Mouse (Mus musculus) neural tube, embryonic 12.5 days (tissue): ENCODE data around the gene Nfia. TPM values are rescaled to one million over a fixed set of nuclear protein-coding genes. Genes with fewer than 3 reads are reported as not detected.

Experiments
- ATAC-seq: fragments of 200-750 bp; cut with Nextera tagmentation; 2 replicates; pipeline ENCODE4 v1.8.0; 2017; ENCODE audit warnings: low read depth, mild to moderate bottlenecking, moderate TSS enrichment, moderate library complexity; ENCODE audit not compliant: low FRiP score
- H3K27ac ChIP-seq: fragments of 300-500 bp; sonication (generic); 2 replicates; pipeline ENCODE4 v1.5.1; 2016
- H3K27me3 ChIP-seq: fragments of 300-500 bp; sonication (generic); replicated peaks from 2 replicates; pipeline ENCODE4 v1.6.1; 2016; ENCODE audit warnings: mild to moderate bottlenecking
- H3K36me3 ChIP-seq: fragments of 300-500 bp; sonication (generic); 2 replicates; pipeline ENCODE4 v1.6.1; 2016; ENCODE audit warnings: mild to moderate bottlenecking
- H3K4me1 ChIP-seq: fragments of 300-500 bp; sonication (generic); 2 replicates; pipeline ENCODE4 v1.6.1; 2016
- H3K4me2 ChIP-seq: fragments of 300-500 bp; sonication (generic); replicated peaks from 2 replicates; pipeline ENCODE4 v1.6.1; 2016; ENCODE audit warnings: mild to moderate bottlenecking
- H3K4me3 ChIP-seq: fragments of 300-500 bp; sonication (generic); 2 replicates; pipeline ENCODE4 v1.5.1; 2016
- H3K9ac ChIP-seq: fragments of 300-500 bp; sonication (generic); 2 replicates; pipeline ENCODE4 v1.6.1; 2016; ENCODE audit warnings: mild to moderate bottlenecking
- H3K9me3 ChIP-seq: fragments of 300-500 bp; sonication (generic); 2 replicates; pipeline ENCODE4 v1.6.1; 2016; ENCODE audit warnings: mild to moderate bottlenecking
- WGBS: fragments of 180-500 bp; shearing (Covaris S2); methylation state at CpG from one replicate; pipeline ENCODE4 v1.1.7; 2016; 5-methylcytosine and 5-hydroxymethylcytosine counted together
- polyA plus RNA-seq: library from polyadenylated mRNA; unstranded; fragments of >200 nt; fragmentation: Nextera tagmentation; extraction: Ambion mirVana; gene quantifications from 2 replicates; pipeline ENCODE4 v1.2.1, GENCODE M21; 2016

The Nfia gene
- polyA plus RNA-seq, 1 experiment from 2014 or later, result 42.4 TPM

DNA sequence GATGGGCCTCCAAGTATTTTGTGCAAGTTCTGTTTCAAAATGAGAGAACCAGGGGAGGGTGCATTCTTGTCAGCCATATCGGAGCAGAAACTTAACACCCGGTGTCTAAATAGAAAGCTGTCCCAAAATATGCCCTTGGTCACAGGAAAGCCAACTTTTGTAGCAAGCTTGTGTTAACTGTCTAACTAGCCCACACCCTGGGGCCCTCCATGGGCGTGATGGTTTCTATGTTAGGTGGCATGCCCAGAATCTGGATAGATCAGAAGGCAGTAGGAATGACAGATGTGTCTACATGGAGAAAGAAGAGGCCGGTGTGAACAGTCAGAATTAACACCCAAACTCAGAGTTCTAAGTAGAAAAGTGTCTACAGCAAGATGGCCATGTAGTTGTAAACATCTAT, 282.5 kb downstream of the Nfia start:
- H3K9ac ChIP-seq, result no peak overlapping the region
- no peaks in the 10 kb centered on the region for H3K36me3 ChIP-seq
- H3K4me3 ChIP-seq, result no peak overlapping the region
- ATAC-seq, result no peak
- 91% methylated on average over 4 of the region's 4 CpGs for WGBS
- H3K4me2 ChIP-seq, result no peak overlapping the region
- peaks cover 11% of the 10 kb centered on the region; the same call in 1 of the 2 replicates for H3K4me1 ChIP-seq
- no peak overlapping the region for H3K27ac ChIP-seq
- H3K27me3 ChIP-seq, result no peaks in the 10 kb centered on the region
- no peaks in the 10 kb centered on the region for H3K9me3 ChIP-seq

DNA sequence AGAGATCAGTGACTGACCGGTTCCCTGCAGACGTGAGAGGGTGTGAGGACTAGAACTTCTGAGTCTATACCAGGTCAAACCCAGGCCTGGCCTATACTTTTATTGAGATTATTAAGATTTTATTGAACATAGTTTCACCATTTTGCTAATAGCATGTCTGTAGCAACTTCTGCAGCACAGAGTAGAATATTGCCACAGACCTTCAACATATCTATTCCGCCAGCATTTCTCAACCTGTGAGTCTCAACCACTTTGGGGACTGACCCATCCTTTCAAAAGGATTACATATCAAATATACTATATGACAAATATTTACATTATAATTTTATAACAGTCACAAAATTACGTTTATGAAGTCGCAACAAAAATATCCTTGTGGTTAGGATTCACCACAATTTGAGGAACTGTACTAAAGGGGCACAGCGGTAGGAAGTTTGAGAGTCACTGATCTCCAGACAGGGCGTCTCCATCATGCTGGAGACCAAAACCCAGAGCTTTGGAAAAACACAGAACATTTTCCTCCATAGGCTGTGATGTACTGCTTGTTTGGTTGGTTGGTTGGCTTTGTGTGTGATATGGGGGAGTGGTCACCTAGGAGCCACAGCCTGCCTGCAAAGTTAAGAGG, 284.0 kb downstream of the Nfia start:
- H3K27me3 ChIP-seq, result no peaks in the 10 kb centered on the region
- H3K9ac ChIP-seq, result no peak overlapping the region
- no peaks in the 10 kb centered on the region for H3K36me3 ChIP-seq
- no peaks in the 10 kb centered on the region for H3K9me3 ChIP-seq
- 93% methylated on average over 7 of the region's 7 CpGs for WGBS
- no peak overlapping the region for H3K4me2 ChIP-seq
- H3K4me1 ChIP-seq, result no peaks in the 10 kb centered on the region
- no peak overlapping the region for H3K4me3 ChIP-seq
- ATAC-seq, result no peak
- no peak overlapping the region for H3K27ac ChIP-seq

GRCm38 (mm10) chr4:98057246-98057645, 284.7 kb downstream of the Nfia start:
- Histone ChIP-seq H3K4me2 (no peak overlapping the region), H3K36me3 (no peaks in the 10 kb centered on the region), H3K4me3 (no peak overlapping the region), H3K27me3 (no peaks in the 10 kb centered on the region), H3K27ac (no peak overlapping the region), H3K9me3 (no peaks in the 10 kb centered on the region), H3K4me1 (no peaks in the 10 kb centered on the region), H3K9ac (no peak overlapping the region)
- ATAC-seq, result no peak
- 75% methylated on average over 12 of the region's 12 CpGs for WGBS

- Histone ChIP-seq H3K4me2 (no peak overlapping the region), H3K9ac (no peak overlapping the region), H3K27me3 (no peaks in the 10 kb centered on the region), H3K4me3 (no peak overlapping the region), H3K36me3 (no peaks in the 10 kb centered on the region), H3K4me1 (no peaks in the 10 kb centered on the region), H3K9me3 (no peaks in the 10 kb centered on the region), H3K27ac (no peak overlapping the region)
- ATAC-seq, result no peak
- WGBS, result 83% methylated on average over 4 of the region's 4 CpGs
Measured at GRCm38 (mm10) chr4:98057721-98058120, 285.2 kb downstream of the Nfia start.

GRCm38 (mm10) chr4:98058182-98058581, 285.6 kb downstream of the Nfia start:
- ATAC-seq, result no peak
- Histone ChIP-seq H3K27me3 (no peaks in the 10 kb centered on the region), H3K27ac (no peak overlapping the region), H3K4me1 (no peaks in the 10 kb centered on the region), H3K9me3 (no peaks in the 10 kb centered on the region), H3K4me2 (no peak overlapping the region), H3K9ac (no peak overlapping the region), H3K36me3 (no peaks in the 10 kb centered on the region), H3K4me3 (no peak overlapping the region)

- ATAC-seq, result no peak
- no peak overlapping the region for H3K9ac ChIP-seq
- peaks cover 7% of the 10 kb centered on the region for H3K36me3 ChIP-seq
- 50% methylated on average over 1 of the region's 1 CpGs for WGBS
- H3K4me1 ChIP-seq, result no peaks in the 10 kb centered on the region
- no peak overlapping the region for H3K4me3 ChIP-seq
- H3K9me3 ChIP-seq, result no peaks in the 10 kb centered on the region
- no peaks in the 10 kb centered on the region for H3K27me3 ChIP-seq
- no peak overlapping the region for H3K27ac ChIP-seq
- H3K4me2 ChIP-seq, result no peak overlapping the region
Measured at GRCm38 (mm10) chr4:98060601-98061000, 288.1 kb downstream of the Nfia start.

DNA sequence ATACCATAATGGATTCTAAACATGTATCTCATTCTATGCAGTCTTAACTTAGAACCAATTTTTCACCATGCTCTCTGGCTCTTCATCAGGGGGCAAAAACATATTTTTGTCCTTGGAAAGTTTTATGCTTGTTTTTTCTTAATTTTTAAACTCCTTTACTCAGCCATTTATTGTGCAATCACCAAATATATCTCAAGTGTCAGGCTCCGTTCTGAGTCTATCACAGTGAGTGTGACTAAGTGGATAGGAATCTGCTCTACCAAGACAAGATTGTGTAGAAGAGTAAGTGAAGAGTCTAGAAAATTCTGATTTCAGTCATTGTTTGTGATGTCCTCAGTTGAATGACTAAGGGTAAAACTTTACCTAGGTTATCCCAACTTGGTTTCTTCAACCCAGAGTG, 288.6 kb downstream of the Nfia start:
- Histone ChIP-seq H3K4me3 (no peak overlapping the region), H3K36me3 (peaks cover 12% of the 10 kb centered on the region), H3K27ac (no peak overlapping the region), H3K4me1 (no peaks in the 10 kb centered on the region), H3K4me2 (no peak overlapping the region), H3K27me3 (no peaks in the 10 kb centered on the region), H3K9ac (no peak overlapping the region), H3K9me3 (no peaks in the 10 kb centered on the region)
- WGBS, result 82% methylated on average over 1 of the region's 1 CpGs
- no peak for ATAC-seq

DNA sequence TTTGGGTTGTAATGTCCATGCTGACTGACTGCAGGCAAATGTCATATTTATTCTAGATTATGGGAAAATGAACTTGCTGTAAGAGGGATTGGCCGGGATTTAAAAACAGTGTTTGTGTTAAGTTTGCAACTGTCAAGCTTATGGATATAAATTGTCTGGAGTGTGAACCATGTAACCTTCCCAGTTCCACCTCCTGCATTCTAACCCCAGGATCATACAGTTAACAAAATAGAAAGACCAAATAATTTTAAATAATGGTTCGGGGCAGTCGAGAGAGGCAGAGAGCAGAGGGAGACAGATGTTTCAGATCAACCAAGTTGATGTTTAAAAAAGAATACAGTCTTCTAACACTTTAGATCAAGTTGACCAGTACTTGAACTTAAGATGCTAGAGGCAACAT, 290.7 kb downstream of the Nfia start:
- H3K9me3 ChIP-seq, result no peaks in the 10 kb centered on the region
- H3K4me2 ChIP-seq, result no peak overlapping the region
- H3K4me3 ChIP-seq, result no peak overlapping the region
- peaks cover 24% of the 10 kb centered on the region for H3K36me3 ChIP-seq
- no peak for ATAC-seq
- H3K27ac ChIP-seq, result no peak overlapping the region
- no peak overlapping the region for H3K9ac ChIP-seq
- no peaks in the 10 kb centered on the region for H3K4me1 ChIP-seq
- no peaks in the 10 kb centered on the region for H3K27me3 ChIP-seq
- 76% methylated on average over 3 of the region's 3 CpGs for WGBS

DNA sequence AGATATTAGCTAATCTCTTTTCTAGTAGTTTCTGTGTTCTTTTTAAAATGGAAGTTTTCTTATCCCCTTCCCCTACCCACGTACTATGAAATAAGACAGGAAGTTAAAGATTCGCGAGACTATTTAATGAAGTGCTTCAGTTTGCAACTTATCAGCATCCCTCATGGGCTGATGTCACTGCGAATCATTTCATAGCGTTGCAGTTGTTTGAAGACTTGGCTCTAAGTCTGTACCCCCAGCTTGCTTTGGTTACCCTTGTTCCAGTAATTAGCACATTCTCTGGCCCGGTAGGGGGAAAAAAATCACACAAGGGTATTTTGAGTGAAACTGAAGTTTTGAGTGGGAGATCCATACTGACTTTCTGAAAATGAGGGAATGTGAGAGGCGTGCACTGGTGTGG, 303.6 kb downstream of the Nfia start:
- H3K4me3 ChIP-seq, result no peak overlapping the region
- H3K9ac ChIP-seq, result no peak overlapping the region
- H3K4me1 ChIP-seq, result no peaks in the 10 kb centered on the region
- H3K36me3 ChIP-seq, result no peaks in the 10 kb centered on the region; the same call in 1 of the 2 replicates
- 91% methylated on average over 7 of the region's 7 CpGs for WGBS
- H3K9me3 ChIP-seq, result no peaks in the 10 kb centered on the region
- no peak for ATAC-seq
- H3K27ac ChIP-seq, result no peak overlapping the region
- no peak overlapping the region for H3K4me2 ChIP-seq
- no peaks in the 10 kb centered on the region for H3K27me3 ChIP-seq

GRCm38 (mm10) chr4:98076624-98077023, 304.1 kb downstream of the Nfia start:
- no peak for ATAC-seq
- Histone ChIP-seq H3K36me3 (peaks cover 3% of the 10 kb centered on the region; the same call in 1 of the 2 replicates), H3K9me3 (no peaks in the 10 kb centered on the region)

DNA sequence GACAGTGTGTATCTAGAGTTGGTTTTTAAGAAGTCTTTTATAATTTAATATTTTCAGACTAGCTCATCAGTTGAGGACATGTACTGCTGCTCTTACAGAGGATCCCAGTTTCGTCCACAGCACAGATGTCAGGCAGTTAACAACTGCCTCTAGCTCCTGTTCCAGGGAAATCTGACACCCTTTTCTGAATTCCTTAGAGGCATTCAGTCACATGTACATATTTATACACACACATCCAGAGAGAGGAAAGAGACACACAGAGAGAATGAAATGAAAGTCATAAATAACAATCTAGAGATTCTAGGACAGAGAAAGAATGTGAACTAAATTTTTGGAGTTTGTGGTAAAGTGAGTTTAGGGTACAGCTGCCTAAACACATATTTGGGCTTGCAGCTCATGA, 308.1 kb downstream of the Nfia start:
- Histone ChIP-seq H3K27ac (no peak overlapping the region), H3K9me3 (no peaks in the 10 kb centered on the region), H3K9ac (no peak overlapping the region), H3K4me3 (no peak overlapping the region), H3K4me2 (no peak overlapping the region), H3K4me1 (no peaks in the 10 kb centered on the region), H3K27me3 (no peaks in the 10 kb centered on the region), H3K36me3 (peaks cover 11% of the 10 kb centered on the region; the same call in 1 of the 2 replicates)
- WGBS, result 49% methylated on average over 1 of the region's 1 CpGs
- no peak for ATAC-seq

More at GRCm38 (mm10) chr4:98076624-98077023, 304.1 kb downstream of the Nfia start:
- H3K27ac ChIP-seq, result no peak overlapping the region
- WGBS, result 90% methylated on average over 7 of the region's 7 CpGs
- H3K9ac ChIP-seq, result no peak overlapping the region
- no peak overlapping the region for H3K4me2 ChIP-seq
- H3K4me1 ChIP-seq, result no peaks in the 10 kb centered on the region
- H3K4me3 ChIP-seq, result no peak overlapping the region
- H3K27me3 ChIP-seq, result no peaks in the 10 kb centered on the region

GRCm38 (mm10) chr4:98081962-98082361, 309.4 kb downstream of the Nfia start:
- no peak overlapping the region for H3K4me2 ChIP-seq
- no peaks in the 10 kb centered on the region for H3K27me3 ChIP-seq
- no peak for ATAC-seq
- H3K4me3 ChIP-seq, result no peak overlapping the region
- no peaks in the 10 kb centered on the region for H3K4me1 ChIP-seq
- WGBS, result 12% methylated on average over 1 of the region's 1 CpGs
- H3K9me3 ChIP-seq, result no peaks in the 10 kb centered on the region
- H3K36me3 ChIP-seq, result peaks cover 11% of the 10 kb centered on the region; the same call in 1 of the 2 replicates
- no peak overlapping the region for H3K9ac ChIP-seq
- no peak overlapping the region for H3K27ac ChIP-seq

DNA sequence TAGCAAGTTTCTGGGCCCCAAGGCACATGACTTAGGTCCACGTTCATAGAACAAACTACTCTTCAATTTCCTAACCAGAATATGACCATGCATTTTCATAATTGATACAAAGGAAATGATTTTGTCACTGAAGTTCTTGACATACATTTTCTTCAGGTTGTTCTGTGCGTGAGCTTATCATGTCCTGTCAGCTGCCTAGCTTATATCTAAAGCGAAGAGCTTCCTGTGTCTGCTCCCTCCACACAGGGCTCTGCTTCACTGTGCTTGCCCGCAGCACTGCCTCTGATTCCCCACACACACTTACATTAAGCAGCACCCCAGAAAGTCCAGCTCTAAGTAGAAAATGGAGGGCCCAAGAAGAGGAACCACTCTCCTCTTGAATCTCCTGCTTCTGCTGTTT, 310.0 kb downstream of the Nfia start:
- no peak overlapping the region for H3K9ac ChIP-seq
- no peaks in the 10 kb centered on the region for H3K9me3 ChIP-seq
- H3K27me3 ChIP-seq, result no peaks in the 10 kb centered on the region
- H3K4me3 ChIP-seq, result no peak overlapping the region
- peaks cover 11% of the 10 kb centered on the region; the same call in 1 of the 2 replicates for H3K36me3 ChIP-seq
- no peak for ATAC-seq
- 89% methylated on average over 4 of the region's 4 CpGs for WGBS
- H3K4me1 ChIP-seq, result no peaks in the 10 kb centered on the region
- H3K27ac ChIP-seq, result no peak overlapping the region
- H3K4me2 ChIP-seq, result no peak overlapping the region
